Mouse (Mus musculus): ENCODE measurements around the gene Bzw2. TPM values are rescaled to one million over a fixed set of nuclear protein-coding genes. Genes with fewer than 3 reads are reported as not detected.

Gene Bzw2
- polyA plus RNA-seq, 1 experiment: 239 TPM

DNA sequence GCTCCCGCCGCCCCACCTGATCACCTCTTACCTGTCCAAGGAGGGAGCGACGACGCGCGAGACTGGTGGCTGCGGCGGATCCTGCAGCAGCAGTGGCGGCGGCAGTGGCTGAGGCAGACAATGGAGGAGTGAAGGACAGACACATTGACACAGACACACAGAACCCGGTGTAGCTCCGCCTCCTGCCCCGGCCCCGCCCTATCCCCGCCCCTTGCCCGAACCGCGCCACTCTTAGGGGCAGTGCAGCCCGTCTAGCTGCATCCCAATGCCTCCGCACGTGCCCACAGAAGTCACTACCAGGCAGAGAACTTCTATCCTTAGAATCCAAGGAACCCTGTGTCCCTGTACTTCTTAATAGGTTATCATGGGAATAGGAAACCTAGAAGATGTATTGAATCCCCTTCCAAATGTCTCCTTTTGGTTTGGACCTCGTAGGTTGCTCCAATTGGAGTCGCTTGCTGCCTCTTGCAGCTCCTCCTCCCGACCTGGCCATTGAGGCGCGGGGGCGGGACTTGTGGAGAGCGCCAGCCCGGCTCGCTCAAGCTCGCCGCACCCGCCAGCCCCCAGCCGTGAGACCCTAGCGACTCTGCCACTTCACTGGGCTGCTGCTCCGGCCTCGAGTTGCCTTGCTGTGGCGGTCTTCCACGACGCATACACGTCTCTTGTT, 1.1 kb downstream of the Bzw2 start, which contains the start of gene Ankmy2:
Gene Ankmy2 (plus strand): TSS at position 478 of the 667 bp plus-strand sequence.
- DNase-seq (ENCODE audit: low read depth): peak; percentile 99
- TF ChIP-seq POLR2A (IDR thresholded peaks at IDR 0.05; ENCODE audit: borderline replicate concordance, extremely low read depth, insufficient read depth, insufficient read length, poor library complexity, severe bottlenecking) (peak; percentile 67; the same call in 1 of the 2 replicates), CTCF (IDR thresholded peaks at IDR 0.05; ENCODE audit: borderline replicate concordance, extremely low read depth, insufficient read depth, insufficient read length) (no peak; the same call in 1 of the 2 replicates)

DNA sequence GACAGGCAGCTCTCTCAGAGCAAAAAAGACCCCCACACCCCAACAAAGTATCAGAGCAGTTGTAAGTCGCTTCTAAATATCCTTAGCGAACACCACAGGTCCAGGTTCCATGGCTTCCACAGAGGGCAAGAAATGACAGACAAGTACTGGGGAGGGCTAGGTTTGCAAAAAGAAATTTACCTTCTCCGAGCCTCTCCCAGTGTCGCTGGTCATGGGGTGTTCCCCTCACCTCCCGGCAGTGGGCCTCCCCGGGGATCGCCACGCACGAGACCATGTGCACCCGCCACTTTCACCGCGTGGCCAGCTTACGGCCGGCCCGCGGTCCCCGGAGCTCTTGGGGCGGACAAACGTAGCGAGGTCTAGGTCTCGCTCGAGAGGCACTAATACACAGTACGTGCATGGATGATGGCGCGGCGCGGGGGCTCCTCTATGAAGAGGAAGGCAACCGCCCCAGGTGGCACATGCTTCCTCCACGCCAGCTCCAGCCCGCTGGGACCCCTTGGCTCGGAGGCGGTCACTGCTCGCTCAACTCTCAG, 1.7 kb downstream of the Bzw2 start:
- no peak for DNase-seq (ENCODE audit: low read depth)
- TF ChIP-seq POLR2A (IDR thresholded peaks at IDR 0.05; ENCODE audit: borderline replicate concordance, extremely low read depth, insufficient read depth, insufficient read length, poor library complexity, severe bottlenecking) (no peak), CTCF (IDR thresholded peaks at IDR 0.05; ENCODE audit: borderline replicate concordance, extremely low read depth, insufficient read depth, insufficient read length) (no peak)

DNA sequence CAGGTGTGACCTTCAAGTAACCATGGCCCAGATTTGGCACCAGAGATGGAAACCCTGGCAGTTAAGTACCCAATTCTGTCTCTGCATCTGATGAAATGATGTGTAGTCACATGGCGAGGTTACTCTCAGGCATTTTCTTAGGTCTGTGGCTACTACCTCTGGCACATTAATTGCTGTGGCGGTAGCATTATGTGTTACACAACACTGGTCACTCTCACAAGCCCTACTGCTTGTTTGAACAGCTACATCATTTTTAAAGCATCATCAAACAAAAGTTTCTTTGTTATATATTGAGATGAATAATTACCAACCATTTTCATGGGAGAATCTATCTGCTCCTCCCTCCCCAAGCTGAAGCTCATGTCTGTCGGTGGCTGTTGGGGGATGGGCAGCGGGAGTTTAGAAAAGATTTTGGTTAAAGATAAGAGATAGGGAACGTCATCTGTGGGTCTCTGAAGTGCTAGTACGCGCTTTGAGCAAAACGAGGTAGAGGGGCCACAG, 2.7 kb downstream of the Bzw2 start:
- DNase-seq (ENCODE audit: low read depth): peak; percentile 66
- TF ChIP-seq CTCF (IDR thresholded peaks at IDR 0.05; ENCODE audit: borderline replicate concordance, extremely low read depth, insufficient read depth, insufficient read length): no peak
- no peak for TF ChIP-seq POLR2A (IDR thresholded peaks at IDR 0.05; ENCODE audit: borderline replicate concordance, extremely low read depth, insufficient read depth, insufficient read length, poor library complexity, severe bottlenecking)

DNA sequence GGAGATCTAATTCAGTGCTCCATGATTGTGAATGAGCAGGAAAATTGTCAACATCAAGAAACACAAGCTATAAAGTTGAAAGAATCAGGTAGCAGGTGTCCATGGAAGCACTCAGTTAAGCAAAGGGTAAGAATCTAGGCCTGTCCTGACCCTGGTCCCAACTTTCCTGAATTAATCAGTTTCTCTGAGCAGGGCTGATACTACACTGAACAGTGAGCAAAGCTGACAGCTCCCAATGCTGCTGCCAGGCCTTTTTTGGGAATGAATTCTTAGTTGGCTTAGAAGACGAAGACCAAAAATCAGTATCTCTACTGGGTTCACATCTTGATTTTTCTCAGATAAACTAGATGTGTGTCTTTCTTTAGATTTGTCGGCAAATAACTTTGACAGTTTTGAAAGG, 7.1 kb downstream of the Bzw2 start:
- DNase-seq (ENCODE audit: low read depth): peak; percentile 26
- TF ChIP-seq POLR2A (IDR thresholded peaks at IDR 0.05; ENCODE audit: borderline replicate concordance, extremely low read depth, insufficient read depth, insufficient read length, poor library complexity, severe bottlenecking) (no peak), CTCF (IDR thresholded peaks at IDR 0.05; ENCODE audit: borderline replicate concordance, extremely low read depth, insufficient read depth, insufficient read length) (no peak)

DNA sequence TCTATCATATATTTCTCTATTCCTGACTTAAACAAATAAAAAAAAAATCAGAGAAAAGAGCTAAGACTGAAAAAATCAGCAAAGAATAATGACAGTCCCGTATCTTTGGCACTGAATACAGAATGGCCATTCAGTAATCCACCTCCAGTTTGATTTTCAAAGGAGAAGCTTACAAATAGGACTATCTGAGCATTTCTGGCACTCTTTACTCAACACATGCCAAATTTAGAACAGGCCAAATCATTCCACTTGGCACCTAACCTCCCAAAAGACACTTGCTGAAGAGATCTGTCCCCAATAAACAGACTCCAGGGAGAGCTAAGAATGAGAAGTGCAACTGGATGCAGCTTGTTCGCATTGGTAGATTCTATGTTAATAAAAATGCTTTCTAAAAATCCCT, 7.6 kb downstream of the Bzw2 start:
- DNase-seq (ENCODE audit: low read depth): peak; percentile 72

DNA sequence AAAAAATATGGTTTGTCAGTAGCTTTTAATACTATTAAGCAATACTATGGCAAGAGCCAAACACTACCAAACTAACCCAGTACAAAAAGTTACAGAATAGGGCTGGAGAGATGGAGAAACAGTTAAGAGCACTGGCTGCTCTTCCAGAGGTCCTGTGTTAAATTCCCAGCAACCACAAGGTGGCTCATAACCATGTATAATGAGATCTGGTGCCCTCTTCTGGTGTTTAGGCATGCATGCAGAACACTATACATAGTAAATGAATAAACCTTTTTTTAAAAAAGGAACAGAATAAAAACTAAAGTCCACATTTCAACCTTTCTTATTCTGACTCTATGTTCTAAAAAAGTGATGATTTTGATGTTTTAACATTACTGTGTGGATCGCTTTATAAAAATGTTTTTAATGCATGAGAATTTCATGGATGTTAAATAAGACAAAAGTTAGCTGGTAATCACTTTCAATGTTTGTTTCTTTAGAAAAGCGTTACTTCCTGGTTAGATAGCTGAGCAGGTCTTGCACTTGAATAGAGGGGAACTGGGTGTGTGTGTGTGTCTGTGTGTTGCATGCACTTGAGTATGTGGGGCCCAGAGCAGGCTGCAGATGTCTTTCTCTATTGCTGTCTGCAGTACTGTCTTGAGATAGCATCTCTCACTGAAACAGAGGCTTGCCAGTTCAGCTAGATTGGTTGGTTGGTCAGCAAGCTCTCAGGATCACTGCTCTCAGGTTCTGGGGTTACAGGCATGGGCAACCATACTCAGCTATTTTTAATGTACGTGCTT, 11.5 kb downstream of the Bzw2 start:
- TF ChIP-seq POLR2A (IDR thresholded peaks at IDR 0.05; ENCODE audit: borderline replicate concordance, extremely low read depth, insufficient read depth, insufficient read length, poor library complexity, severe bottlenecking) (no peak), CTCF (IDR thresholded peaks at IDR 0.05; ENCODE audit: borderline replicate concordance, extremely low read depth, insufficient read depth, insufficient read length) (no peak)
- no peak for DNase-seq (ENCODE audit: low read depth)

More for the DNA sequence above, 7.6 kb downstream of the Bzw2 start:
- TF ChIP-seq CTCF (IDR thresholded peaks at IDR 0.05; ENCODE audit: borderline replicate concordance, extremely low read depth, insufficient read depth, insufficient read length) (no peak), POLR2A (IDR thresholded peaks at IDR 0.05; ENCODE audit: borderline replicate concordance, extremely low read depth, insufficient read depth, insufficient read length, poor library complexity, severe bottlenecking) (no peak)

DNA sequence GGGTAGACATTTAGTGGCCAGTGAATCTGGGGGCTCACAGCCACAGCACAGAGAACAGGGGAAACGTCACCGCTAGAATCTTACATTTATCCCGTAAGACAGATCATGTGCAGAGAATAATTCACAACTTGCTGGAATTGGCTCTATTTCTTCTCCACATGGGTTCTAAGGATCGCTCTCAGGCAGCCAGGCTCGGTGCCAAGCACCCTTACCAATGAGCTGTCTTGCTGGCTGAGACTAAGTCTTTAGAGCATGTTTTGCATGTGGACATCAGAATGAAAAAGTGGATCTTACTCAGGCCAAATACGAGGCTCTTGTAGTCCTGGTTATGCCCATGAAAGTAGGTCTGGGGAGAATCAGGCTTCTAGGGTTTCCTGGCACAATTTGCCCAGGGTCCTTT, 17.5 kb downstream of the Bzw2 start:
- DNase-seq (ENCODE audit: low read depth): peak; percentile 37
- no peak for TF ChIP-seq CTCF (IDR thresholded peaks at IDR 0.05; ENCODE audit: borderline replicate concordance, extremely low read depth, insufficient read depth, insufficient read length)
- no peak for TF ChIP-seq POLR2A (IDR thresholded peaks at IDR 0.05; ENCODE audit: borderline replicate concordance, extremely low read depth, insufficient read depth, insufficient read length, poor library complexity, severe bottlenecking)

DNA sequence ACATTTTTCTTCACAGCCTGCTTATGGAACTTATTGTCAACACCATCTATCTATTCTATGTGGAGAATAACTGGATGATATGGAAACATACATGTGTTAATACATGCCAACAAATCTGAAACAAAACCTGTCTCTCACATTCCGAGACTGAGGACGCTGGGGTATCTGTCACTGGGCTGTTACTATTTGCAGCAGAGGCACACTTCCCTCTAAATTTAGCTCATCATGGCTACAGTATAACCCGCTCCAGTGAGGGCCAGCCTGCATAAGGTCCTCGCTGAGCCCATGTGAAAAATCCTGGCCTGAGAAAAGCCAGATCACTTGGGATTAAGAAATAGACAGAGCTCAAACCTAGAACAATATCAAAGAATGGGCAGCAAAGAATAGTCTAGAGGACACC, 20.7 kb downstream of the Bzw2 start:
- no peak for DNase-seq (ENCODE audit: low read depth)
- TF ChIP-seq CTCF (IDR thresholded peaks at IDR 0.05; ENCODE audit: borderline replicate concordance, extremely low read depth, insufficient read depth, insufficient read length): no peak
- TF ChIP-seq POLR2A (IDR thresholded peaks at IDR 0.05; ENCODE audit: borderline replicate concordance, extremely low read depth, insufficient read depth, insufficient read length, poor library complexity, severe bottlenecking): no peak

DNA sequence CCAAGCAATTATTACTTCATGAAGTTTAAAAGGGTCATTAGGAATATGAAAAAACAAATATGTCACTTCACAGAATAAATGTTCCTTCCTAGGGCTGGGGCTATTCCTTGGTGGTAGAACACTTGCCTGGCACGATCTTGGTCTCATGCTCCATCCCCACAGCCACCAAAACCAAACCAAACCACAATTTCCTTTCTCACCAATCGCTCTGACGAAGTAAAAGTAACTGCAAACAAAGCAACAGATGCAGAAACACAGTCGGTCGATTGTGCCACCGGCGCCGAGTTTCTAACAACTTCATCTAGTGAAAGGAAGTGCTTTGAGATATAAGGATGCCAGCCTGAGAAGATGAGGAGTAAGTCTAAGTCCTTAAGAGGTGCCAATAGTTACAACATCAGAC, 21.6 kb downstream of the Bzw2 start:
- DNase-seq (ENCODE audit: low read depth): no peak
- TF ChIP-seq CTCF (IDR thresholded peaks at IDR 0.05; ENCODE audit: borderline replicate concordance, extremely low read depth, insufficient read depth, insufficient read length) (no peak), POLR2A (IDR thresholded peaks at IDR 0.05; ENCODE audit: borderline replicate concordance, extremely low read depth, insufficient read depth, insufficient read length, poor library complexity, severe bottlenecking) (no peak)

DNA sequence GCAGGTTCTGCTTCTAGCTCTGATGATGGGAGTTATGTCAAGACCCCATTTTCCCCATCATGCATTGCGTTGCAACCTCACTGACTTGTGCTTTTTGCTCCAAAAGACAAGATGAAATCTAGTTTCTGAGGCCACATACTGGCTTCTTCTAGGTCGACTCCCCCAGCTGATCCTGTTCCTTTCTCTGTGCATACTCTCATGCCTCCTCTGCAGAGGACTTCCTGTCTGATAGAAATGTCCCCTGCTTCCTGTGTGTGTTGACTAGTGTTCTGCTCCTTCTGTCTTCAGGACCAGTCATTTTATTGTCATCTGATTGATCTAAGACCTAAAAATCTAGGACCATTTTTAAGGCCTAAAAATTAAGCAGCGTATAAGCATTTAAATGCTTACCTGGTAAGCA, 22.5 kb downstream of the Bzw2 start:
- TF ChIP-seq POLR2A (IDR thresholded peaks at IDR 0.05; ENCODE audit: borderline replicate concordance, extremely low read depth, insufficient read depth, insufficient read length, poor library complexity, severe bottlenecking) (no peak), CTCF (IDR thresholded peaks at IDR 0.05; ENCODE audit: borderline replicate concordance, extremely low read depth, insufficient read depth, insufficient read length) (no peak)
- no peak for DNase-seq (ENCODE audit: low read depth)

DNA sequence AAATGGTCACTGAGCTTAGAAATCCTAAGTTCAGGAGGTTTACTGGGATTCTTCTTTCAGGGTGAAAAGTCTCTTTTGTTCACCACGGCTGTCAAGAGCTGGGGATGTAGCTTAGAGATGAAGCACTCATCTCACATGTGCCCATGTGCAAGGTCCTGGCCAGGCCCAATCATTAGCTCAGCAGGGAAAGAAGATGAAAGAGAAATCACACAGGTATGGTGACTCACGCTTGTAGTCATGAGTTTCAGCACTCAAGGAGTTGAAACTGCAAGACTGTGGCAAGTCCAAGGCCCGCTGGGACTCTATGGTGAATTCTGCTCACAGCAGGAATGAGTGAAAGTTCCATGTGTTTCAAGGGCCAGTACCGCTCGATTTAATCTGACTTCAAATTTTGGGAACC, 23.8 kb downstream of the Bzw2 start:
- no peak for DNase-seq (ENCODE audit: low read depth)
- TF ChIP-seq POLR2A (IDR thresholded peaks at IDR 0.05; ENCODE audit: borderline replicate concordance, extremely low read depth, insufficient read depth, insufficient read length, poor library complexity, severe bottlenecking): no peak
- no peak for TF ChIP-seq CTCF (IDR thresholded peaks at IDR 0.05; ENCODE audit: borderline replicate concordance, extremely low read depth, insufficient read depth, insufficient read length)
